Mouse (Mus musculus): ENCODE results near the gene Foxm1.

DNA sequence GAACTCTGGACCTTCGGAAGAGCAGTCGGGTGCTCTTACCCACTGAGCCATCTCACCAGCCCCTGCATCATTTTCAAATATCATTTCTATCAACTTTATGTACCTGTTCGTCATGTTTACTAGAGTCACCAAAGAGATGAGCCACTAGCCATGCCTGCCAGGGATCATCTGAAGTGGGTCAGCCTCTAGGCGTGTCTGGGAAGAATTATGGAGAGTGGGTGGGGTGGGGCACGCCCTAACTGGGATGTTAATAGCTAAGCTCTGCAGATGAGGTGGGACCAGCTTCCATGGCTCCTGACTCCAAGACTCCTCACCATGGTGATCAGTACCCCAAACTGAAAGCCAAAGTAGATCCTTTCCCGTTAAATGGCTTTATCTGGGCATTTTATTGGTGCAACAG, 48.0 kb upstream of the Foxm1 start:
- TF ChIP-seq CTCF (IDR thresholded peaks at IDR 0.05; ENCODE audit: low read depth): no peak
- no peak for TF ChIP-seq EP300 (IDR thresholded peaks at IDR 0.05; ENCODE audit: low read depth)

Measured in liver, embryonic 14.5 days (tissue).